Mouse (Mus musculus) kidney, adult 2 months (tissue): ENCODE results near the gene Ranbp17.

Experiments
- CTCF ChIP-seq: fragments of 200-500 bp; conservative IDR thresholded peaks from 2 replicates; pipeline ENCODE4 v1.5.1; 2011; ENCODE audit warnings: low read depth, mild to moderate bottlenecking, control low read depth, low read length, moderate library complexity, mixed read lengths; ENCODE audit not compliant: insufficient read depth, insufficient read length
- POLR2A ChIP-seq: fragments of 200-500 bp; IDR thresholded peaks from one replicate; pipeline ENCODE4 v1.6.1; 2011; ENCODE audit warnings: low read depth, low read length, control low read depth

DNA sequence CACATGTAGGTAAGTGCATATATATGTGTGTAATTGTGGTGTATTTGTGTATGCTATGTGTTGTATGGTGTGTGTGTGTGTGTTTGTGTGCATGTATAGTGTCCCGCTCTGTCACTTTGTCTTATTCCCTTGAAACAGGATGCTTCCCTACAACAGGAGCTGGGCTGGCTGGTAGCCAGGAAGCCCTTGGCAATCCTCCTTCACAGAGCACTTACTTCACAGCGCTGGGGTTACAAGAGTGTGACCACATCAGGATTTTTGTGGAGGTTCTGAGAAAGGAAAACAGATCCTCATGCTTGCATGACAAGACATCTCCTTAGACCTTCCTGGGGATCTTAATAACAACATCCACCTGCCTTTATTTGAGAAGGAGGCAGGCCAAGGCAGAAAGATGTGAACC is 33.8 kb upstream of the Ranbp17 start:
- no peak for TF ChIP-seq CTCF
- no peak for TF ChIP-seq POLR2A
